Mouse (Mus musculus) MEL (cell line): Measurements from ENCODE around the gene Trim62. TPM values are rescaled to one million over a fixed set of nuclear protein-coding genes. Genes with fewer than 3 reads are reported as not detected.

Experiments
- DNase-seq: peaks from one replicate; pipeline ENCODE4 v3.0.0; 2011; ENCODE audit warnings: low read depth, low spot score
- H3K27ac ChIP-seq: 2 replicates; pipeline ENCODE4 v1.5.1; 2012; ENCODE audit warnings: low read depth, mild to moderate bottlenecking, control low read depth, low read length, moderate library complexity; ENCODE audit not compliant: control insufficient read depth
- H3K27me3 ChIP-seq, 2 experiments: fragments of 150-350 bp in 1 of 2; sonication (generic) in 1 of 2; 2 replicates each; pipeline ENCODE4 v1.6.1; 2012; ENCODE audit warnings: low read length in 2 of 2, mild to moderate bottlenecking in 2 of 2, improper control_type of control experiment in 1 of 2, moderate library complexity in 1 of 2; ENCODE audit not compliant: insufficient read depth in 2 of 2, control insufficient read depth in 1 of 2
- H3K36me3 ChIP-seq, 2 experiments: 2 replicates each; pipeline ENCODE4 v1.6.1; 2012 to 2014; ENCODE audit warnings: low read length in 2 of 2, improper control_type of control experiment in 1 of 2, inconsistent platforms in 1 of 2, mild to moderate bottlenecking in 1 of 2; ENCODE audit not compliant: insufficient read depth in 2 of 2, control insufficient read depth in 1 of 2
- H3K4me1 ChIP-seq, 2 experiments: fragments of 150-350 bp in 1 of 2; sonication (generic) in 1 of 2; 2 replicates each; pipeline ENCODE4 v1.6.1; 2012; ENCODE audit warnings: low read length in 2 of 2, improper control_type of control experiment in 1 of 2, mild to moderate bottlenecking in 1 of 2; ENCODE audit not compliant: insufficient read depth in 2 of 2, control insufficient read depth in 1 of 2
- H3K4me3 ChIP-seq, 2 experiments: fragments of 150-350 bp in 1 of 2; sonication (generic) in 1 of 2; 2 replicates each; pipeline ENCODE4 v1.5.1; 2012; ENCODE audit warnings: low read depth in 2 of 2, low read length in 2 of 2, mild to moderate bottlenecking in 2 of 2, moderate library complexity in 2 of 2, control low read depth in 1 of 2, improper control_type of control experiment in 1 of 2; ENCODE audit not compliant: control insufficient read depth in 1 of 2, insufficient read depth in 1 of 2
- H3K79me2 ChIP-seq: 2 replicates; pipeline ENCODE4 v1.6.1; 2012; ENCODE audit warnings: mild to moderate bottlenecking, low read length, moderate library complexity; ENCODE audit not compliant: control insufficient read depth, poor library complexity, insufficient read depth
- H3K9ac ChIP-seq: 2 replicates; pipeline ENCODE4 v1.6.1; 2012; ENCODE audit warnings: low read depth, mild to moderate bottlenecking, control low read depth, low read length, moderate library complexity; ENCODE audit not compliant: control insufficient read depth, poor library complexity, severe bottlenecking
- H3K9me3 ChIP-seq: fragments of 150-350 bp; sonication (generic); replicated peaks from 2 replicates; pipeline ENCODE4 v1.6.1; 2012; ENCODE audit warnings: mild to moderate bottlenecking, low read length, improper control_type of control experiment, moderate library complexity; ENCODE audit not compliant: insufficient read depth
- CHD2 ChIP-seq: IDR thresholded peaks from 2 replicates; pipeline ENCODE4 v1.6.1; 2011; ENCODE audit warnings: low read length, improper control_type of control experiment
- CTCF ChIP-seq, 3 experiments: IDR thresholded peaks in 2 of 3; conservative IDR thresholded peaks in 1 of 3; 2 replicates each; pipeline ENCODE4 v1.5.1; 2011 to 2012; ENCODE audit warnings: low read length in 3 of 3, low read depth in 2 of 3, mild to moderate bottlenecking in 2 of 3, improper control_type of control experiment in 1 of 3, inconsistent platforms in 1 of 3, mixed read lengths in 1 of 3, moderate library complexity in 1 of 3; ENCODE audit not compliant: control insufficient read depth in 1 of 3, insufficient read depth in 1 of 3, poor library complexity in 1 of 3, severe bottlenecking in 1 of 3
- HCFC1 ChIP-seq: IDR thresholded peaks from 2 replicates; pipeline ENCODE4 v1.6.1; 2012; ENCODE audit warnings: low read depth, mild to moderate bottlenecking, inconsistent platforms, low read length, improper control_type of control experiment, moderate library complexity
- JUND ChIP-seq: IDR thresholded peaks from 2 replicates; pipeline ENCODE4 v1.6.1; 2011; ENCODE audit warnings: low read depth, mild to moderate bottlenecking, improper control_type of control experiment, low read length
- MYC ChIP-seq: IDR thresholded peaks from 2 replicates; pipeline ENCODE4 v1.6.1; 2011; ENCODE audit warnings: low read depth, mild to moderate bottlenecking, low read length, improper control_type of control experiment, moderate library complexity
- NRF1 ChIP-seq: IDR thresholded peaks from 2 replicates; pipeline ENCODE4 v1.6.1; 2014; ENCODE audit warnings: low read depth, mild to moderate bottlenecking, inconsistent platforms, low read length, improper control_type of control experiment, moderate library complexity; ENCODE audit not compliant: poor library complexity, insufficient read depth, severe bottlenecking
- POLR2A ChIP-seq, 2 experiments: IDR thresholded peaks; 2 replicates each; pipeline ENCODE4 v1.6.1; 2011 to 2012; ENCODE audit warnings: low read length in 2 of 2, mild to moderate bottlenecking in 2 of 2, control low read depth in 1 of 2, improper control_type of control experiment in 1 of 2, low read depth in 1 of 2, moderate library complexity in 1 of 2; ENCODE audit not compliant: control insufficient read depth in 1 of 2, insufficient read depth in 1 of 2, poor library complexity in 1 of 2
- RAD21 ChIP-seq: IDR thresholded peaks from 2 replicates; pipeline ENCODE4 v1.6.1; 2011; ENCODE audit warnings: mild to moderate bottlenecking, low read depth, low read length, improper control_type of control experiment
- RCOR1 ChIP-seq: IDR thresholded peaks from 2 replicates; pipeline ENCODE4 v1.6.1; 2012; ENCODE audit warnings: low read depth, mild to moderate bottlenecking, inconsistent platforms, low read length, improper control_type of control experiment
- SIN3A ChIP-seq: IDR thresholded peaks from 2 replicates; pipeline ENCODE4 v1.6.1; 2012; ENCODE audit warnings: low read length, improper control_type of control experiment, inconsistent platforms
- TAL1 ChIP-seq: IDR thresholded peaks from 2 replicates; pipeline ENCODE4 v1.6.1; 2012; ENCODE audit warnings: mild to moderate bottlenecking, inconsistent platforms, low read length, moderate library complexity, mixed read lengths
- TCF12 ChIP-seq: IDR thresholded peaks from 2 replicates; pipeline ENCODE4 v1.6.1; 2014; ENCODE audit warnings: low read depth, mild to moderate bottlenecking, inconsistent platforms, low read length, improper control_type of control experiment, moderate library complexity
- USF1 ChIP-seq: IDR thresholded peaks from 2 replicates; pipeline ENCODE4 v1.6.1; 2014; ENCODE audit warnings: low read depth, mild to moderate bottlenecking, inconsistent platforms, low read length, improper control_type of control experiment, moderate library complexity
- ZC3H11A ChIP-seq: IDR thresholded peaks from 2 replicates; pipeline ENCODE4 v1.6.1; 2012; ENCODE audit warnings: low read depth, mild to moderate bottlenecking, inconsistent platforms, low read length, improper control_type of control experiment
- polyA plus RNA-seq, 2 experiments: library from polyadenylated mRNA; stranded (reverse) in 1 of 2; unstranded in 1 of 2; fragments of >175 nt in 1 of 2; fragments of >200 nt in 1 of 2; gene quantifications; 2 replicates each; pipeline versions ENCODE4 v1.2.1 to v1.2.4; 2012; ENCODE audit warnings: low replicate concordance in 2 of 2, low read depth in 1 of 2; ENCODE audit not compliant: insufficient read length in 2 of 2, insufficient read depth in 1 of 2, missing spikeins in 1 of 2
- total RNA-seq: library from RNA; depleted of rRNA; stranded (reverse); fragments of 300-350 nt; gene quantifications from 2 replicates; pipeline ENCODE4 v1.2.3, GENCODE M21; 2012

Gene Trim62
- total and polyA plus RNA-seq, 3 experiments = 0.12 to 1.2 TPM; not detected in 1

GRCm38 (mm10) chr4:128887026-128887425 is 3.6 kb downstream of the Trim62 start:
- H3K27ac ChIP-seq = no peak overlapping the region
- DNase-seq = no peak
- no peak overlapping the region for H3K4me3 ChIP-seq
- H3K27me3 ChIP-seq = peaks cover 2 to 3% of the 10 kb centered on the region in 2 experiments; a peak in 3 of 4 replicates
- H3K36me3 ChIP-seq = no peaks in the 10 kb centered on the region
- H3K9ac ChIP-seq = no peak overlapping the region
- H3K79me2 ChIP-seq = no peaks in the 10 kb centered on the region
- no peaks in the 10 kb centered on the region for H3K9me3 ChIP-seq
- no peak for TF ChIP-seq TAL1
- no peak for TF ChIP-seq USF1
- no peak for TF ChIP-seq RAD21
- TF ChIP-seq POLR2A (IDR thresholded peaks at IDR 0.05; ENCODE audit: control insufficient read depth in 1 of 2, insufficient read depth in 1 of 2, low read depth in 1 of 2, low read length in 2 of 2, poor library complexity in 1 of 2) = no peak
- no peak for TF ChIP-seq ZC3H11A
- TF ChIP-seq MYC = no peak
- TF ChIP-seq JUND = no peak
- TF ChIP-seq SIN3A = no peak
- TF ChIP-seq CHD2 = no peak
- H3K4me1 ChIP-seq = peaks cover 0 to 5% of the 10 kb centered on the region in 2 experiments; a peak in 2 of 4 replicates

- Histone ChIP-seq H3K9me3 (no peaks in the 10 kb centered on the region), H3K27ac (no peak overlapping the region), H3K9ac (no peak overlapping the region), H3K27me3 (peaks cover 0 to 3% of the 10 kb centered on the region in 2 experiments; a peak in 2 of 4 replicates), H3K36me3 (no peaks in the 10 kb centered on the region), H3K4me1 (peaks cover 0 to 5% of the 10 kb centered on the region in 2 experiments; a peak in 2 of 4 replicates), H3K4me3 (no peak overlapping the region), H3K79me2 (no peaks in the 10 kb centered on the region)
- DNase-seq = no peak
- TF ChIP-seq CTCF (IDR thresholded peaks at IDR 0.05 in 2 of 3, conservative IDR thresholded peaks at IDR 0.05 in 1 of 3; ENCODE audit: control insufficient read depth in 1 of 3, insufficient read depth in 1 of 3, low read depth in 2 of 3, low read length in 3 of 3, poor library complexity in 1 of 3, severe bottlenecking in 1 of 3) = no peak
Observed at GRCm38 (mm10) chr4:128887641-128888091, 4.3 kb downstream of the Trim62 start.

- no peak for DNase-seq
- H3K4me3 ChIP-seq = no peak overlapping the region
- no peak overlapping the region for H3K9ac ChIP-seq
- no peaks in the 10 kb centered on the region for H3K9me3 ChIP-seq
- TF ChIP-seq NRF1 (no peak), MYC (no peak), HCFC1 (no peak), RCOR1 (no peak), USF1 (no peak), CTCF (IDR thresholded peaks at IDR 0.05 in 2 of 3, conservative IDR thresholded peaks at IDR 0.05 in 1 of 3; ENCODE audit: control insufficient read depth in 1 of 3, insufficient read depth in 1 of 3, low read depth in 2 of 3, low read length in 3 of 3, poor library complexity in 1 of 3, severe bottlenecking in 1 of 3) (no peak), TCF12 (no peak)
- peaks cover 0 to 5% of the 10 kb centered on the region in 2 experiments; a peak in 2 of 4 replicates for H3K4me1 ChIP-seq
- no peaks in the 10 kb centered on the region for H3K79me2 ChIP-seq
- no peaks in the 10 kb centered on the region; a peak in 1 of 4 replicates for H3K27me3 ChIP-seq
- no peaks in the 10 kb centered on the region for H3K36me3 ChIP-seq
- no peak overlapping the region for H3K27ac ChIP-seq
Observed at GRCm38 (mm10) chr4:128888436-128888990, 5.1 kb downstream of the Trim62 start.
